Mouse (Mus musculus) cerebellum, adult 2 months (tissue): ENCODE results near the gene Sfxn2. TPM values are rescaled to one million over a fixed set of nuclear protein-coding genes. Genes with fewer than 3 reads are reported as not detected.
A peak's percentile ranks its signal among the peaks of the same experiment; 100 is the strongest.
"Not testable (repeated sequence)": the region's sequence is repeated elsewhere in the genome, so short reads cannot be mapped to it uniquely, and the experiment has no call there.

Experiments
- DNase-seq, 2 experiments: peaks; one replicate each; pipeline ENCODE4 v3.0.0; 2021
- H3K27ac ChIP-seq: fragments of 200-500 bp; 2 replicates; pipeline ENCODE4 v1.5.1; 2012; ENCODE audit warnings: low read length, control low read depth, inconsistent platforms; ENCODE audit not compliant: insufficient read depth
- H3K27me3 ChIP-seq: fragments of 200-500 bp; 2 replicates; pipeline ENCODE4 v1.6.1; 2012; ENCODE audit warnings: inconsistent platforms, mild to moderate bottlenecking, low read length, moderate library complexity; ENCODE audit not compliant: control insufficient read depth, insufficient read depth
- H3K4me1 ChIP-seq: fragments of 200-500 bp; 2 replicates; pipeline ENCODE4 v1.6.1; 2011; ENCODE audit warnings: low read length; ENCODE audit not compliant: control insufficient read depth, insufficient read depth
- H3K4me3 ChIP-seq: fragments of 200-500 bp; replicated peaks from 2 replicates; pipeline ENCODE3; 2011; ENCODE audit warnings: mild to moderate bottlenecking, low read depth, low read length, control low read depth; ENCODE audit not compliant: insufficient read depth
- CTCF ChIP-seq: fragments of 200-500 bp; IDR thresholded peaks from 2 replicates; pipeline ENCODE4 v1.5.1; 2011; ENCODE audit warnings: low read depth, mild to moderate bottlenecking, control low read depth, low read length, moderate library complexity, borderline replicate concordance; ENCODE audit not compliant: insufficient read depth
- POLR2A ChIP-seq: fragments of 200-500 bp; IDR thresholded peaks from 2 replicates; pipeline ENCODE4 v1.6.1; 2011; ENCODE audit warnings: low read length, control low read depth, borderline replicate concordance; ENCODE audit not compliant: insufficient read depth
- WGBS: fragments of 180-500 bp; shearing (Covaris S2); methylation state at CpG from one replicate; pipeline ENCODE4 v1.1.7; 2018; 5-methylcytosine and 5-hydroxymethylcytosine counted together
- polyA plus RNA-seq: library from polyadenylated mRNA; depleted of rRNA; stranded (reverse); fragments of >200 nt; gene quantifications from 2 replicates; pipeline ENCODE4 v1.2.3, GENCODE M21; 2012

The Sfxn2 gene
- polyA plus RNA-seq, 1 experiment, result 7.0 TPM

DNA sequence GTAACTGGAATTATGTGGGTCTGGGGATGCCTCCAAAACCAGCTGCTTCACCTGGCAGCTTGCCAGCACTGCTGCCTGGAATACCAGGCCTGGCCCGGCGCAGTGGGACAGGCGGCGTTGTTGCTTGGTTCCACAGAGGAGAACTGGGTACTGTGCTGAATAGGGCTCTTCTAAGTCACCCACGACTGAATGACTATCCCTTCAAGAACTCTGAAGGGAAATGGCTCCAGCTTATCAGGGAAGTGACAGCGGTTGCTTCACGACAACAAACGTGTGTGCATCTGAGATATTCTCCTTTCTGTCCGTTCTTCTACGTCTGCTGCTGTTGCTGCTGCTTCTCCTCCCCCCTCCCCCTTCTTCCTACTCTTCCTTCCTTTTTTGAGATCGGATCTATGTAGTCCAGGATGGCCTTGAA lies 19.6 kb upstream of the Sfxn2 start:
- Histone ChIP-seq H3K27me3 (no peaks in the 10 kb centered on the region), H3K27ac (no peak overlapping the region), H3K4me3 (no peak overlapping the region), H3K4me1 (peaks cover 8% of the 10 kb centered on the region)
- WGBS, result 36% methylated on average over 11 of the region's 11 CpGs
- no peak for TF ChIP-seq CTCF
- no peak for TF ChIP-seq POLR2A
- no peak for DNase-seq

DNA sequence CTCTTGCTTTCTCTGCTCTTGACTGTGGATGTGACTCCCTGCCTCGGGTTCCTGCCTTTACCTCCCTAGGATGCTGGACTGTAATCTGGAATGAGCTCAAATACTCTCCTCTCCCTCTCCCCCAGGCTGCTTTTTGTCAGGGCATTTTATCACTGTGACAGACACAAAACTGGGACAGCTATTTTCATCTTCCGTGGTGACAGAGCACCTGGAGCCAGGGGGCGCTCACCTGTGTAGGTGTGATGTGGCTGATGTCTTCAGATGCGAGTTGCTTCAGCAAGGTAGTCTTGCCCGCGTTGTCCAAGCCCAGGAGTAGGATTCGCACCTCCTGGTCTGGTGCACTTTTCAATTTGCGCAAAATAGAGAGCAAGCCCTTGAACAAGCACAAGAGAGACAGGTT lies 15.2 kb upstream of the Sfxn2 start:
- 75% methylated on average over 8 of the region's 8 CpGs for WGBS
- Histone ChIP-seq H3K4me1 (peaks cover 22% of the 10 kb centered on the region), H3K27ac (no peak overlapping the region), H3K4me3 (no peak overlapping the region), H3K27me3 (no peaks in the 10 kb centered on the region)
- TF ChIP-seq POLR2A, result no peak
- TF ChIP-seq CTCF, result no peak
- no peak for DNase-seq

DNA sequence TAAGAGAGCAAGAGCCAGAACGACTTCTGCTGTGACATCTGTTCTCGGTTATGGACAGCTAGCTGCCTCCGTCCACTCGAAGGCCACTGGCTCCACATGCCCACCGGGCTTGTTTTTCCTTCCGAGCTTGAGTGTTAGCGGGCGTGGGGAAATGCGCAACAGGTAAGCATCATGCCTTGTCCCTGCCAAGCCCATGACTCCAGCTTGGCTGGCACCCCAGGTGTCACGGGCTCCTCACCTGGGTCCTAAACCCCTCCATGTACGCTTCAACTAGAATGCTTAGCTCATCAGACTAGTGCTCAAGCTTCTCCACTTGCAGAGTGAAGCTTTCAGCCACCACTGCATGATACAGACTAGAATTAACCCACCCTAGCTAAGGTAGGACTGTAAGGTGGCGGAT lies 14.5 kb upstream of the Sfxn2 start:
- TF ChIP-seq POLR2A, result no peak
- TF ChIP-seq CTCF, result no peak
- Histone ChIP-seq H3K4me1 (peaks cover 24% of the 10 kb centered on the region), H3K27ac (no peak overlapping the region), H3K4me3 (peak overlapping the region; percentile 33), H3K27me3 (no peaks in the 10 kb centered on the region)
- peak; percentile 63 to 72 for DNase-seq
- 24% methylated on average over 12 of the region's 12 CpGs for WGBS

GRCm38 (mm10) chr19:46562132-46562531 lies 11.0 kb upstream of the Sfxn2 start:
- DNase-seq, result peak; percentile 73 to 81
- peaks cover 32% of the 10 kb centered on the region for H3K4me1 ChIP-seq
- H3K27ac ChIP-seq, result peak overlapping the region; percentile 74
- no peak overlapping the region for H3K4me3 ChIP-seq
- no peaks in the 10 kb centered on the region for H3K27me3 ChIP-seq
- 10% methylated on average over 1 of the region's 1 CpGs for whole genome bisulfite sequencing
- TF ChIP-seq POLR2A (no peak), CTCF (peak; percentile 72)

- peaks cover 31% of the 10 kb centered on the region for H3K4me1 ChIP-seq
- peak overlapping the region; percentile 11 for H3K4me3 ChIP-seq
- DNase-seq, result peak; percentile 74 to 89
- H3K27me3 ChIP-seq, result no peaks in the 10 kb centered on the region
- TF ChIP-seq POLR2A (peak; percentile 45; the same call in 1 of the 2 replicates), CTCF (no peak)
- H3K27ac ChIP-seq, result peak overlapping the region; percentile 74
- WGBS, result 20% methylated on average over 14 of the region's 14 CpGs
Measured at GRCm38 (mm10) chr19:46562581-46563515, 10.3 kb upstream of the Sfxn2 start.

GRCm38 (mm10) chr19:46563603-46564002 lies 9.6 kb upstream of the Sfxn2 start:
- 57% methylated on average over 4 of the region's 4 CpGs for WGBS
- Histone ChIP-seq H3K4me1 (peaks cover 24% of the 10 kb centered on the region), H3K27me3 (no peaks in the 10 kb centered on the region), H3K4me3 (no peak overlapping the region), H3K27ac (peak overlapping the region; percentile 74)
- TF ChIP-seq POLR2A (no peak), CTCF (no peak)
- peak in 1 of 2 experiments; percentile 23 for DNase-seq

- DNase-seq, result peak in 1 of 2 experiments; percentile 32
- WGBS, result 67% methylated on average over 14 of the region's 14 CpGs
Measured at GRCm38 (mm10) chr19:46564043-46564462, 9.1 kb upstream of the Sfxn2 start.

DNA sequence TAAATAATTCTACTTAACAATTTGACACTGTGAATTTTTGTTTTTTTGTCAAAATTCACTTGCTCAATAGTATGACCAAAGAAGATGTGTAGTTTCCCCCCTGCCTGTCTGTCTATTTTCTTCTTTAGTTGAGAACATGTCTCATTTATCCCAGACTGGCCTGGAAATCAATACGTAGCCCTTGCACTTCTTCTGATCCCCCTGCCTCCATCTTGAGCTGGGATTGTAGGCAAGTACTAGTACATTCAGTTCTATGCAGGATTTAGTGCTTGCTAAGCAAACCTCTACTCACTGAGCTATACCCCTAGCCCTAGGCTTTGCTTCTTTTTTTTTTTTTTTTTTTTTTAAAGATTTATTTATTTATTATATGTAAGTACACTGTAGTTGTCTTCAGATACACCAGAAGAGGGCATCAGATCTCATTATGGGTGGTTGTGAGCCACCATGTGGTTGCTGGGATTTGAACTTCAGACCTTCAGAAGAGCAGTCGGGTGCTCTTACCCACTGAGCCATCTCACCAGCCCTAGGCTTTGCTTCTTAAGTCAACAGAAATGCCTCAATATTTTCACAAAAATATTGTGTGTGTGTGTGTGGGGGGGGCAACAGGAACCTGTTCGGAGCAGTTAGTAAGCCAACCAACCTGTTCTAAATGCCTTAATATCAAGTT lies 1.8 kb upstream of the Sfxn2 start:
- H3K27ac ChIP-seq, DNase-seq, H3K4me1 ChIP-seq, H3K27me3 ChIP-seq: not testable (repeated sequence)
- H3K4me3 ChIP-seq, result peak overlapping the region; percentile 40
- WGBS, result 52% methylated on average over 3 of the region's 3 CpGs

More at GRCm38 (mm10) chr19:46564043-46564462, 9.1 kb upstream of the Sfxn2 start:
- TF ChIP-seq CTCF, result no peak
- no peak for TF ChIP-seq POLR2A
- Histone ChIP-seq H3K4me3 (no peak overlapping the region), H3K27ac (peak overlapping the region; percentile 74), H3K4me1 (peaks cover 20% of the 10 kb centered on the region), H3K27me3 (no peaks in the 10 kb centered on the region)
